Mouse (Mus musculus): ENCODE measurements at regions not wholly inside any gene's neighbourhood (a gene's known extent, or its start where the extent isn't known, plus 50 kb on each side); places are given as distances from the start of the nearest gene placed in this dataset.

DNA sequence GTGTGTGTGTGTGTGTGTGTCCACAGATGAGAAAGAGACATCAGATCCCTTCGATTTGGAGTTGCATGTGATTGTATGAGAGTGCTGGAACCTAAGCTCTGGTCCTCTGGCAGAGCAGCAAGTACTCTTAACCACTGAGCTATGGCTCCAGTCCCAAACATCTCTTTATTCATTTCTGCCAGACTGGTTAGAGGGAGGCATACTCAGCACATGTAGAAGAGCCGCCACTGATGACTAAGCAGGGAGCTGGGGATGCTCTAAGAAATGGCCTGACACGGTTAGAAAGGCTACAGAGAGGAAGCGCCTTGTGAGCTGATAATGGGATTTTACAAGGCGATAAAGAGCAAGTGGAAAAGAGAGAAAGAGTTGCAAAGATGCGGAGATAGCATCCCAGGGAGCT, 287.3 kb upstream of the Castor2 start:
- DNase-seq, result no peak

DNA sequence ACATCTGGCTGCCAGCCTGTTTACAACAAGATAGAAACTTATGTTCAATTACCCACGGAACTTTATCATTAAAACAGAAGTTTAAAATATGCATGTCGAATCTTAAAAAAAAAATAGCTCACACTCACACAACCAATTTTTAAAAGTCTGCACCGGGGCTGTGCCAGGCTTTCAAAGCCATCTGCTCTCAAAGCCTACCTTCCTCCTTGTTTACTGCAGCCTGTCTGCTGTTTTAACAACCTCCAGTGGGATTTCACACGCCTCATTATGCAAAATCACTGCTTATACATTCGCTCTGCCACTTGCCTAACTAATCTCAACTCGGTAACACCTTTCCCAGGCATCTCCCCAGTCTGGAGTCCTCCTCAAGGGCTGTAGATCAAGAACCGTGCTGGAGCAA, 292.6 kb upstream of the Castor2 start:
- DNase-seq, result no peak

- no peak for DNase-seq
Measured at GRCm38 (mm10) chr5:133802001-133802400, 297.5 kb upstream of the Castor2 start.

GRCm38 (mm10) chr5:133795638-133796037, 303.9 kb upstream of the Castor2 start:
- peak; percentile 76 to 80 for DNase-seq

DNA sequence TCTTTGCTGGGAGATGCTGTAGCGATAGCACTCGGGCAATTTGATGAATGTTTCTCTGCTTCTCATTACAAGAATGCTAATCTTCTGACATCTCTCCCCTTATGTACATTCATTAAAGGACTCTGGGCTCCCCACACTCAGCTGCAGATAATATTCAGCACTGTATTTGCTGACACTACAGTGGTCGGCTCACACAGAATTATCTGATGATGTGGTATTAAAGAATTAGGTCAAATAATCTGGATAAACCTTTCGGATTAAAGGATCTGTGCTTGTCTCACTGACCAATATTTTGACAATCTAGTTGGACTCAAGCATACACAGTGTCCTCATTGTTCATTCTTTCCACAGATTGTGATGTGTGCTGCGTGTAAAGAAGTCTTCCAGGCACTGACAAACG, 308.8 kb upstream of the Castor2 start:
- DNase-seq, result no peak

- no peak for DNase-seq
Measured at GRCm38 (mm10) chr5:133788006-133788405, 311.5 kb upstream of the Castor2 start.

GRCm38 (mm10) chr5:133787491-133787890, 312.0 kb upstream of the Castor2 start:
- no peak for DNase-seq

- no peak for DNase-seq
Measured at GRCm38 (mm10) chr5:133776591-133776990, 322.9 kb upstream of the Castor2 start.

- no peak for DNase-seq
Measured at GRCm38 (mm10) chr5:133774116-133774515, 325.4 kb upstream of the Castor2 start.

- no peak for DNase-seq
Measured at GRCm38 (mm10) chr5:133768856-133769255, 330.7 kb upstream of the Castor2 start.

DNA sequence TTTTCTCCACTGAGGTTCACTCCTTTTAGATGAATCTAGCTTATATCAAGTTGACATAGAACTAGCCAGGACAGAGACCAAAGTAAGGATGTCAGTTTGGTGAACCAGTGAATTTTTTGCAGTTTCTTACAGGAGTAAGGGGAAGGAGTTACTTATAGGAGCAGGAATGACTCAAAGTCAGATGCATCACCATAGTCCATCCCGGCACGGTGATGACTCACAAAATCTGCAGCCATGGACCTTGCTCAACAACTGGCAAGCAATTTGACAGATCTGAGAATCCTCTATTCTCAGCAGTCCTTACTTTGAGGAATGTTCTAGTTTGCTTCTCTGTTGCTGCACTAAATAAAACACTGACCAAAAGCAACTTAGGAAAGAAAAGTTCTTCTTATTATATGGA, 341.7 kb upstream of the Castor2 start:
- no peak for DNase-seq

DNA sequence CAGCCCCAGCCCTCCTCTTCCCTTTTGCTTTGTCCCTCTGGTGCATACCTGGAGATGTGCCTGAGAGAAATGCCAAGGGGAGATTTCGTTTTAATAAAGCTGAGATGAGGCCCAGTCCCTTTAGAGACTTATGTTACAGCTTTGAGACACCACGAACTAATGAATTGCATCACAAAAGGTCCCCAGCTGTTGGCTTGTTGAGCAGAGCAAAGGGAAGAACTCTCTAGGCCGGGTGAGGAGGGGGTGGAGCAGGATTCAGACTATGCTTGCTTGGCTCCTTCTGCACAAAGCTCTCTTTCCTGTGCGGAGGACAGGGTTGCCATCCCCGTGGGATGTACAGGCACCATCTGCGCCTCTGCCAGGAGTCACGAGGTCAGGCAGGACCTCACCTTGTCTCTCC, 345.3 kb upstream of the Castor2 start:
- DNase-seq, result no peak

GRCm38 (mm10) chr5:133753461-133754160, 345.9 kb upstream of the Castor2 start:
- DNase-seq, result peak; percentile 68

DNA sequence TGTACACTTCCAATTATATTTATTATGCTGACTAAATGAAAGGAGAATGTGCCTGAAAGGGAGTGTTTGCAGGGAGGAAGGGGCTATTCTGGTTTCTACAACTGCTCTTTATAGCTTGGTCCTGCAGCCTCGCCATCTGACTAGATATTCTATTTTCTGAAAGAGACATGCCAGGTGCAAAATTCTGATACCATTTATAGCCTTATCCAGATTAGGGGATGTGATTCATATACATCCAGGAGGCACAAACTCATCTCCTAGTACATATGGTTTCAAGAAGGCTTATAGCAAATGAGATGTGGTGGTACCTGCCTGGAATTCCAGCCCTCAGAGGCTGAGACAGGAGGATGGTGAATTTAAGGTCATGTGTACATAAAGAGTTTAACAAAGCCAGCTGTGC, 352.6 kb upstream of the Castor2 start:
- no peak for DNase-seq

- no peak for DNase-seq
Measured at GRCm38 (mm10) chr5:133746411-133746810, 353.1 kb upstream of the Castor2 start.

DNA sequence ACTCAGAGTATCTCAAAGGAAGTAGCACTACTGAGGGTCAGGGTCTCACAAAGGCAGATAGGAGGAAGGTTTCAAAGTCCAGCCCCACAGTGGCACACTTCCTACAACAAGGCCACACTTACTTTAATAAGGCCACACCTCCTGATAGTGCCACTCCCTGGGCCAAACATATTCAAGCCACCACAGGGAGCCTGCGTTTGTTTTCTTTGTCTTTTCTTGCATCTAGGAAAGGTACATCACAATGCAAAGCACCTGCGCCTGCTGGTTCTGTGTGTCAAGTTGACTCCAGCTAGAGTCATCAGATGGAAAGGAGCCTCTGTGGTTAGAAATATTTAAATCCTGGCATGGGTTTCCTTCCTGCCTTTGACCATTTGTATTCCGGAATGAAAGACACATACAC, 355.4 kb upstream of the Castor2 start:
- no peak for DNase-seq

- DNase-seq, result no peak
Measured at GRCm38 (mm10) chr5:133743606-133744005, 355.9 kb upstream of the Castor2 start.

DNA sequence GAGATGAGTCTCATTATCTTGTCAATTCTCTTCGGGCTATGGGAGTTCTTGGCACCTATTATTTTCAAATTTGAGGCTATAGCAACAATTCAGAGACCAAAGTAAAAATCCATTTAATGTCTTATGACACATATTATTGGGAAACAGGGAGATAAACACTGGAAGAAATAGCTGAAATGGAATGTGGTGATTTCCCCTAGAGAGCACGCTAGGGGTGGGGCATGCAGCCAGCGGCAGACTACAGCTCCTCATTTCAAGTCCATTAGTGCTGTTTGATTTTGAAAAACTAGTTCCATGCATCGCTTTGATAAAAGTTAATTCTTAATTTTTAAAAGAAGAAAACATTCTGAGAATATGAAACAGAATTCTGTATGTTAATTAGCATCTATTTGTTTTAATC, 367.6 kb upstream of the Castor2 start:
- no peak for DNase-seq

- DNase-seq, result no peak
Measured at GRCm38 (mm10) chr5:133718187-133719078, 381.1 kb upstream of the Castor2 start.

- DNase-seq, result no peak
Measured at GRCm38 (mm10) chr5:133715830-133716229, 383.7 kb upstream of the Castor2 start.

- DNase-seq, result no peak
Measured at GRCm38 (mm10) chr5:133712652-133713051, 386.9 kb upstream of the Castor2 start.

DNA sequence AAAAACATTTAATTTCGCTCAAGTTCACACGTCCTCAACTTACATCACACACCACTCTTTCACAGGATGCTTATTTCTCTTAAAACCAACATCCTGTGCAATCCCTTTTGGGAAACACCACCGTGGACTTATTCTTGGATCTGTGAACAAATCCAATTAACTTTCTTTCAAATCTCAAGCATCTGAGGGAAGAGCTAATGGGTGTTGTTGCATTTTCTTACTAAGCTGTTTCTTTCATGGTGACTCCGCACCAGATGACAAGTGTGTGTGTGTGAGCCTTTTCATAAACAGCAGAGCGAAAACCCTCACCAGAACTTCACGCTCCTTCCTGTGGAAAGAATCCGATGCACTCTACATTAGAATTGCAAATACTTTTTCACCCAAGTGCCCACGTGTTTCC, 390.6 kb upstream of the Castor2 start:
- DNase-seq, result no peak

GRCm38 (mm10) chr5:133686206-133686605, 413.3 kb upstream of the Castor2 start:
- DNase-seq, result no peak

DNA sequence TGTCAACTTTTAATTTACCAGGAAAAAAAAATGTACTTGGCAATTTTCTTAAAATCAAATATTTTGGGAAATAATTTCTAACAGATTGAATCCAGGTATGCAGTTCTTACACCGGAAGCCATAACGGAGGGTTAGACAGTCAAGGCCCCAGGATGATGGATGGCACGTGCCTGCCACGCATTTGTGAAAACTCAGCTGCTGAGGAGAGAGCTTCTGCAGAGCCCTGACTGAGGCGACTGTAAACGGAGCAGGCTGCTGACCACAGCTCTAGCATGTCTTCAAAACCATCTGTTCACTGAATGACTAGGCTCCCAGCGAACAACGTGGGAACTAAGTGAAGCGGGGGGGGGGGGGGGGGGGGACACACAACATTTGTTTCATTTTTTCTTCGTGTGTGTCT, 416.5 kb upstream of the Castor2 start:
- peak in 1 of 2 experiments; percentile 15 for DNase-seq
